Mouse (Mus musculus) CH12.LX (cell line): Measurements from ENCODE around the gene Alpk3. TPM values are rescaled to one million over a fixed set of nuclear protein-coding genes. Genes with fewer than 3 reads are reported as not detected.

Source experiments
- DNase-seq: peaks from one replicate; pipeline ENCODE4 v3.0.0-alpha.2; 2013; ENCODE audit errors: extremely low read depth
- H3K27ac ChIP-seq: 2 replicates; pipeline ENCODE4 v1.5.1; 2012; ENCODE audit warnings: low read depth, mild to moderate bottlenecking, control low read depth, moderate library complexity; ENCODE audit not compliant: insufficient read depth
- H3K27me3 ChIP-seq: replicated peaks from 2 replicates; pipeline ENCODE3; 2012; ENCODE audit warnings: inconsistent platforms
- H3K36me3 ChIP-seq, 2 experiments: replicated peaks in 1 of 2; 2 replicates each; pipeline versions ENCODE3 to v1.6.1; 2012; ENCODE audit warnings: inconsistent platforms in 1 of 2, low read length in 1 of 2, mild to moderate bottlenecking in 1 of 2, mixed read lengths in 1 of 2, moderate library complexity in 1 of 2; ENCODE audit not compliant: control insufficient read depth in 1 of 2, insufficient read depth in 1 of 2
- H3K4me1 ChIP-seq, 2 experiments: 2 replicates each; pipeline ENCODE4 v1.6.1; 2012; ENCODE audit warnings: inconsistent platforms in 1 of 2, moderate library complexity in 1 of 2; ENCODE audit not compliant: insufficient read depth in 2 of 2, control insufficient read depth in 1 of 2
- H3K4me2 ChIP-seq: 2 replicates; pipeline ENCODE4 v1.6.1; 2012; ENCODE audit warnings: low read depth, mild to moderate bottlenecking, control low read depth; ENCODE audit not compliant: poor library complexity, insufficient read depth, severe bottlenecking
- H3K4me3 ChIP-seq, 3 experiments: fragments of 150-350 bp in 1 of 3; sonication (generic) in 1 of 3; replicated peaks in 1 of 3; 2 replicates each; pipeline versions ENCODE3 to v1.5.1; 2011 to 2012; ENCODE audit warnings: low read depth in 2 of 3, low read length in 2 of 3, mild to moderate bottlenecking in 2 of 3, moderate library complexity in 2 of 3, control low read depth in 1 of 3, improper control_type of control experiment in 1 of 3, inconsistent platforms in 1 of 3, mixed read lengths in 1 of 3; ENCODE audit not compliant: poor library complexity in 1 of 3
- H3K79me2 ChIP-seq: replicated peaks from 2 replicates; pipeline ENCODE4 v1.6.1; 2012; ENCODE audit warnings: mild to moderate bottlenecking, moderate library complexity; ENCODE audit not compliant: control insufficient read depth, poor library complexity, insufficient read depth, severe bottlenecking; ENCODE audit errors: extremely low read depth
- H3K9ac ChIP-seq: 2 replicates; pipeline ENCODE4 v1.6.1; 2012; ENCODE audit warnings: low read depth, mild to moderate bottlenecking, control low read depth, moderate library complexity; ENCODE audit not compliant: insufficient read depth
- H3K9me3 ChIP-seq: replicated peaks from 2 replicates; pipeline ENCODE3; 2012; ENCODE audit warnings: low read length, inconsistent platforms, mixed read lengths
- CTCF ChIP-seq, 2 experiments: IDR thresholded peaks in 1 of 2; conservative IDR thresholded peaks in 1 of 2; 2 replicates each; pipeline ENCODE4 v1.5.1; 2011 to 2012; ENCODE audit warnings: low read depth in 2 of 2, low read length in 2 of 2, improper control_type of control experiment in 1 of 2, inconsistent platforms in 1 of 2, mild to moderate bottlenecking in 1 of 2, moderate library complexity in 1 of 2
- EP300 ChIP-seq: IDR thresholded peaks from 2 replicates; pipeline ENCODE4 v1.6.1; 2011; ENCODE audit warnings: low read length, improper control_type of control experiment
- JUN ChIP-seq: IDR thresholded peaks from 2 replicates; pipeline ENCODE4 v1.6.1; 2011; ENCODE audit warnings: low read depth, mild to moderate bottlenecking, low read length, improper control_type of control experiment, moderate library complexity; ENCODE audit not compliant: insufficient read depth
- JUND ChIP-seq: conservative IDR thresholded peaks from 2 replicates; pipeline ENCODE4 v1.6.1; 2011; ENCODE audit warnings: low read depth, low read length, improper control_type of control experiment
- MAFK ChIP-seq: IDR thresholded peaks from 2 replicates; pipeline ENCODE4 v1.6.1; 2011; ENCODE audit warnings: low read length, improper control_type of control experiment; ENCODE audit not compliant: insufficient replicate concordance
- NELFE ChIP-seq: IDR thresholded peaks from 2 replicates; pipeline ENCODE4 v1.6.1; 2011; ENCODE audit warnings: low read depth, low read length, improper control_type of control experiment
- NRF1 ChIP-seq: IDR thresholded peaks from 2 replicates; pipeline ENCODE4 v1.6.1; 2014; ENCODE audit warnings: low read depth, mild to moderate bottlenecking, inconsistent platforms, low read length, improper control_type of control experiment, moderate library complexity
- POLR2AphosphoS2 ChIP-seq: IDR thresholded peaks from 2 replicates; pipeline ENCODE4 v1.6.1; 2011; ENCODE audit warnings: low read depth, low read length, improper control_type of control experiment
- RAD21 ChIP-seq: IDR thresholded peaks from 2 replicates; pipeline ENCODE4 v1.6.1; 2011; ENCODE audit warnings: low read depth, mild to moderate bottlenecking, low read length, improper control_type of control experiment, moderate library complexity
- SIN3A ChIP-seq: IDR thresholded peaks from 2 replicates; pipeline ENCODE4 v1.6.1; 2012; ENCODE audit warnings: low read length, improper control_type of control experiment, inconsistent platforms
- SMC3 ChIP-seq: IDR thresholded peaks from 2 replicates; pipeline ENCODE4 v1.6.1; 2011; ENCODE audit warnings: low read depth, low read length, improper control_type of control experiment
- USF1 ChIP-seq: IDR thresholded peaks from 2 replicates; pipeline ENCODE4 v1.6.1; 2014; ENCODE audit warnings: low read depth, mild to moderate bottlenecking, inconsistent platforms, low read length, improper control_type of control experiment
- ZKSCAN1 ChIP-seq: IDR thresholded peaks from 2 replicates; pipeline ENCODE4 v1.6.1; 2012; ENCODE audit warnings: low read depth, inconsistent platforms, low read length, improper control_type of control experiment, borderline replicate concordance
- ZMIZ1 ChIP-seq: IDR thresholded peaks from 2 replicates; pipeline ENCODE4 v1.6.1; 2012; ENCODE audit warnings: low read depth, mild to moderate bottlenecking, inconsistent platforms, low read length, improper control_type of control experiment
- dilution Hi-C: fragments of 300-500 bp; cut with MboI; formaldehyde crosslinking; loops from 2 replicates; pipeline ENCODE4 v1.14.3; 2020; ENCODE audit warnings: low sequenced_read_pairs; ENCODE audit not compliant: extremely low pct_unique_long_range_greater_than_20kb, extremely low pct_ligation_motif_present
- in situ Hi-C: fragments of 300-500 bp; cut with MboI; formaldehyde crosslinking; loops from 3 replicates; pipeline ENCODE4 v1.14.3; 2019; ENCODE audit warnings: low sequenced_read_pairs, low pct_ligation_motif_present, low pct_unique_long_range_greater_than_20kb, mixed read lengths
- polyA plus RNA-seq: library from polyadenylated mRNA; unstranded; fragments of >175 nt; gene quantifications from 2 replicates; pipeline ENCODE4 v1.2.1, GENCODE M21; 2012; ENCODE audit warnings: low read depth; ENCODE audit not compliant: insufficient read length
- total RNA-seq, 2 experiments: library from RNA; depleted of rRNA; stranded (reverse); fragments of 300-350 nt in 1 of 2; fragments of >200 nt in 1 of 2; gene quantifications; 2 replicates each; pipeline ENCODE4 v1.2.3; 2012 to 2014

Alpk3 gene
- total and polyA plus RNA-seq, 3 experiments, result 0.13 to 1.1 (median 0.64) TPM

GRCm38 (mm10) chr7:81133941-81134340, 76.5 kb downstream of the Alpk3 start:
- no peak for TF ChIP-seq EP300
- TF ChIP-seq SIN3A, result no peak
- peak; percentile 81 for TF ChIP-seq ZKSCAN1
- no peak for TF ChIP-seq ZMIZ1
- no peak for TF ChIP-seq POLR2AphosphoS2
- Histone ChIP-seq H3K27me3 (no peaks in the 10 kb centered on the region), H3K36me3 (no peaks in the 10 kb centered on the region), H3K4me3 (no peak overlapping the region), H3K4me2 (no peak overlapping the region), H3K79me2 (no peaks in the 10 kb centered on the region), H3K4me1 (peaks cover 2 to 14% of the 10 kb centered on the region in 2 experiments; a peak in 3 of 4 replicates), H3K9me3 (no peaks in the 10 kb centered on the region), H3K9ac (no peak overlapping the region), H3K27ac (no peak overlapping the region)
- dilution Hi-C loops, result no loop called here
- in situ Hi-C loops, result no loop called here
- no peak for DNase-seq

GRCm38 (mm10) chr7:81134614-81135067, 77.2 kb downstream of the Alpk3 start:
- TF ChIP-seq JUN (peak; percentile 41; the same call in 1 of the 2 replicates), RAD21 (peak; percentile 18), SMC3 (0 out of 2 replicates have a peak, but pooled peaks have one; percentile 1), USF1 (no peak), NELFE (no peak), JUND (peak; percentile 48), CTCF (conservative IDR thresholded peaks at IDR 0.05 in 1 of 2, IDR thresholded peaks at IDR 0.05 in 1 of 2; ENCODE audit: low read depth in 2 of 2, low read length in 2 of 2) (peak in 1 of 2 experiments; percentile 27; a peak in 2 of 4 replicates)
- H3K36me3 ChIP-seq, result no peaks in the 10 kb centered on the region
- no peak overlapping the region for H3K4me3 ChIP-seq
- no peaks in the 10 kb centered on the region for H3K79me2 ChIP-seq
- in situ Hi-C loops, result no loop called here
- no peaks in the 10 kb centered on the region for H3K27me3 ChIP-seq
- DNase-seq, result no peak
- no peak overlapping the region for H3K27ac ChIP-seq
- H3K9me3 ChIP-seq, result no peaks in the 10 kb centered on the region
- H3K4me2 ChIP-seq, result no peak overlapping the region
- H3K9ac ChIP-seq, result no peak overlapping the region
- H3K4me1 ChIP-seq, result peaks cover 2 to 7% of the 10 kb centered on the region in 2 experiments; a peak in 3 of 4 replicates
- dilution Hi-C loops, result no loop called here

GRCm38 (mm10) chr7:81137292-81137691, 79.9 kb downstream of the Alpk3 start:
- H3K27me3 ChIP-seq, result no peaks in the 10 kb centered on the region
- H3K4me2 ChIP-seq, result no peak overlapping the region
- in situ Hi-C loops, result no loop called here
- H3K4me3 ChIP-seq, result no peak overlapping the region
- TF ChIP-seq NRF1 (no peak), MAFK (0 out of 2 replicates have a peak, but pooled peaks have one; percentile 13)
- peaks cover 2 to 4% of the 10 kb centered on the region in 2 experiments; a peak in 3 of 4 replicates for H3K4me1 ChIP-seq
- no peaks in the 10 kb centered on the region for H3K9me3 ChIP-seq
- no peak for DNase-seq
- H3K27ac ChIP-seq, result no peak overlapping the region
- dilution Hi-C loops, result no loop called here
- no peak overlapping the region for H3K9ac ChIP-seq
- H3K79me2 ChIP-seq, result no peaks in the 10 kb centered on the region
- H3K36me3 ChIP-seq, result no peaks in the 10 kb centered on the region
